27 mouse cellular contexts compared by ENCODE assay signal in the genomic region with DNA sequence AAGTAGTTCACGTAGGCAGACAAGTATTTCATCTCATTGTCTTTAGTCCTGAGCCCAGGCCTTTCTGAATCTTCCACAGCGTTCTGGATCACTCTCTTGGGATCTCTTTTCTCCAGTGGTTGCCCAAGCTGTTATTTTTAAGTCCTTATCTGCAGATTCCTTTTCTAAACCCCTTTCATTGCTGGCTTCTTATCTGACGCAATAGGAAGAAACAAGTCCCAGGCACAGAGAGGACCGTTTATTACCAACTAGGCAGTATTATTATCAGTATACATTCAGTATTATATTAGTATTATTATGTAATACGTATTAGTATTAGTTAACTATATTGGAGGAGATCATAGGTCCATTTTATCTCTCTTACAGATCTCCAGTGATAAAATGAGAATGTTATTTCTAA.
"Had no signal": no experiment of that assay in that cellular context is flagged by ENCODE, and none has a peak within 500 bp of the region (broad histone marks: within the 10 kb centered on the region; RNA-seq: fewer than 3 reads in every experiment).

No protein-coding gene starts in this region.

- H3K9me3 ChIP-seq: embryonic facial prominence, embryonic 10.5 days; embryonic facial prominence, embryonic 12.5 days; embryonic facial prominence, embryonic 13.5 days; embryonic facial prominence, embryonic 15.5 days; forebrain, embryonic 10.5 days; forebrain, embryonic 13.5 days; forebrain, embryonic 15.5 days; heart, embryonic 10.5 days had no signal

- ATAC-seq: forebrain, embryonic 13.5 days; forebrain, embryonic 14.5 days; forebrain, embryonic 15.5 days; forebrain, embryonic 16.5 days; forebrain, postnatal 0 days had no signal

- H3K36me3 ChIP-seq: embryonic facial prominence, embryonic 10.5 days; embryonic facial prominence, embryonic 12.5 days; embryonic facial prominence, embryonic 13.5 days; embryonic facial prominence, embryonic 15.5 days; forebrain, embryonic 10.5 days; forebrain, embryonic 15.5 days; heart, embryonic 10.5 days had no signal

- H3K27me3 ChIP-seq: embryonic facial prominence, embryonic 12.5 days; forebrain, embryonic 15.5 days had no signal

- H3K4me3 ChIP-seq: embryonic facial prominence, embryonic 10.5 days; embryonic facial prominence, embryonic 12.5 days; embryonic facial prominence, embryonic 13.5 days; embryonic facial prominence, embryonic 15.5 days; erythroblast, embryonic 14.5 days; forebrain, embryonic 10.5 days; forebrain, embryonic 13.5 days; forebrain, embryonic 15.5 days; gastrocnemius, adult 2 months; heart, adult 2 months; heart, embryonic 10.5 days had no signal

- H3K4me1 ChIP-seq: embryonic facial prominence, embryonic 15.5 days; forebrain, embryonic 10.5 days; forebrain, embryonic 13.5 days had no signal

- DNase-seq: cerebellum, adult 8-10 months; cerebellum, adult 9-10 months; cerebellum, adult 9-11 months; cerebellum, postnatal 10 days; cerebellum, postnatal 14 days; cerebellum, postnatal 25 days; cerebellum, postnatal 36 days; embryo, embryonic 11 days; forebrain, postnatal 0 days; gastrocnemius, adult 2 months; gastrocnemius, postnatal 10 days; gastrocnemius, postnatal 14 days; gastrocnemius, postnatal 25 days; gastrocnemius, postnatal 36 days; heart, adult 18-20 months; heart, adult 2 months had no signal

- H3K4me2 ChIP-seq: embryonic facial prominence, embryonic 12.5 days; embryonic facial prominence, embryonic 13.5 days; embryonic facial prominence, embryonic 15.5 days; forebrain, embryonic 13.5 days; forebrain, embryonic 15.5 days had no signal

- H3K27ac ChIP-seq: embryonic facial prominence, embryonic 10.5 days; embryonic facial prominence, embryonic 12.5 days; embryonic facial prominence, embryonic 13.5 days; embryonic facial prominence, embryonic 15.5 days; forebrain, embryonic 10.5 days; forebrain, embryonic 13.5 days; forebrain, embryonic 15.5 days; gastrocnemius, adult 2 months; heart, adult 2 months; heart, embryonic 10.5 days had no signal

- H3K9ac ChIP-seq: embryonic facial prominence, embryonic 12.5 days; embryonic facial prominence, embryonic 13.5 days; embryonic facial prominence, embryonic 15.5 days; forebrain, embryonic 13.5 days; forebrain, embryonic 15.5 days; forebrain, postnatal 0 days had no signal
